Mouse (Mus musculus) left cerebral cortex, adult 8-10 months (tissue): ENCODE data around the gene Iffo2. TPM values are rescaled to one million over a fixed set of nuclear protein-coding genes. Genes with fewer than 3 reads are reported as not detected.

Experiments
- DNase-seq, 2 experiments: peaks; one replicate each; pipeline ENCODE4 v3.0.0; 2022; ENCODE audit warnings: low spot score in 2 of 2
- total RNA-seq, 4 experiments: library from RNA; stranded (reverse); gene quantifications; 2 replicates each; pipeline ENCODE4 v1.2.4; 2022

Iffo2 gene
- total RNA-seq, 4 experiments from 2014 or later = 18.1 to 19.8 (median 18.5) TPM

DNA sequence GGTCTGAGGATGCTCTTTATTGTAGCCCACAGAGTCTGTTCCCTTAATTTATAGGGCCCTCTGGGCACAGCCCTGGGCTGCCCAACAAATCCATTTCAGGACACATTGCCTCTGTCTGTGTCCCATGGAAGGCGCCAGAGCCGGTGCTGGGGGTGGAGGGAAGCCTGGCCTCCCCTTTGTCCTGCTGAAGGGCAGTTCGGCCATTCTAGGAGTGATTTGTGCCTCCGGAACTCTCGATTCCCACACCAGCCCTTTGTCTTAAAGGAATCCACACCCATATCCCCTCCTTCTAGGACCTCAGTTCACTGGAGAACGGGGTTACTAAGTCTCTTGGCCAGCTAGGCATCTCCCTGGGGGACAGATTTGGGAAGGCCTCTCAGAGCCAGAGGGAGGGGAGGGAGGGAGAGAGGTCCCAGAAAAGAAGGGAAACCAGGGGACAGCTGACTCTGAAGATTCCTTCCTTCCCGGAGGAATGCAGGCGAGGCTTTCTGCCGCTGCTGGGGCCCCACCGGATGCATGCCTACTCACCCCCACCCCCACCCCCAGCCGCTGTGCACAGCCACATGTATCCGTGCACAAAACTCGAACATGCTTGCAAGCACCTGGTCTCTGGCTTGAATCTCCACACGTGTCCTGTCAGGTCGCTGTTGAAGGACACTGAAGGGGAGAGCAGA is 50.5 kb downstream of the Iffo2 start:
- no peak for DNase-seq

GRCm38 (mm10) chr4:139581427-139582051 is 51.2 kb downstream of the Iffo2 start:
- no peak for DNase-seq

DNA sequence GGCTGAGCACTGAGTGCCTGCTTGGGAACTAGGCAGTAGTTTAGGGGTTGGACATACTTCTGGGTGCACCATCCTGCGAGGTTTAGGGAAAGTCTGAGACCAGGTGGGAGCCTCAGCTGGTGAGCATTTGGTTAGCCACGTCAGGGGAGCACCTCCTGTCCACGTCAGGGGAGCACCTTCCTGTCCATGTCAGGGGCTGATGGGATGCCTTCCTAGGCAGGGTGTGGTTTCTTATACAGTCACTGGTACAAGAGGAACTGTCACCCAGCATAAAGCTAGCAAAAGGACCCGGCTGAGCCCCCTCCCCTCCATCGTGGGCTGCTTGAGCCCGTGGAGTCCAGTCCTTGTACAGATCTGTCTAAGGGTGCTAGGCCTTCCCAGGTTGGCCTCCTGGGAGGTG is 52.0 kb downstream of the Iffo2 start:
- no peak for DNase-seq

- no peak for DNase-seq
These were observed 52.6 kb downstream of the Iffo2 start for GRCm38 (mm10) chr4:139582903-139583302.

GRCm38 (mm10) chr4:139583629-139584245 is 53.4 kb downstream of the Iffo2 start:
- DNase-seq = no peak

GRCm38 (mm10) chr4:139584704-139585103 is 54.4 kb downstream of the Iffo2 start:
- DNase-seq = no peak

DNA sequence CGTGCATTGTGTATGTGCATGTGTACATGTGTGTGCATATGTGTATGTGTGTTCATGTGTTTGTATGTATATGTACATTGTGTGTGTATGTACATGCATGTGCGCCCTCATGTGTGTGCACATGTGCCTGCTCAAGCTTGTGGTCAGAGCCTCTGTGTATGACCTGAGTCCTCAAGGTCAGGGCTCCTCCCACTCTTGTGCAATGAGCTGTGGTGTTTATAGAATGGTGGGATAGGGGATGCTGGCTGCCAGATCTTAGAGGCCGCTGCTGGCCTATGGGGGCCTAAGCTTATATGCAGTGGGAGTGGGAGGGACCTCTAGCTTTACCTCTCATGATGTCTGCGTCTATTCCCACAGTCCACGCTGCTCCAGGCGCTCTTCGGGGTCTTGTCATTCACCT is 55.4 kb downstream of the Iffo2 start:
- no peak for DNase-seq

DNA sequence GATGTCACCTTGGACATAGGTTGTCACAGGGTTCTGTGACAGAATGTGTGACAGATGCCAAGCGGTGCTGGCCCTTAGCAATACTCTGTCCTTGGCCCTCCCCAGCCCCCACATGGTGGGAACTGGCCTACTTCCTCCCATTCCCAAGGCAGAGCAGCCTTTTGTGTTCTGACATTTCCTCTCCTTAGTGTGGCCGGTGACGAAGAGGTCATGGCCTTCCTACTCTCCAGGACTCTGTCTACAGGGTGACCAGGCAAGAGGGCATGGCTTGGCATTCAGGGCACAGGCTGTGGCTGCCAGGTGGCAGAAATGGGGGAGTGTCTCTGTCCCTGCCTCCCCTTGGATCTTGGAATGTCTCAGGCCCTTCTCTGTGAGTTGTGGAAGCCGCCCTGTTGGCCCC is 57.0 kb downstream of the Iffo2 start:
- no peak for DNase-seq

- no peak for DNase-seq
These were observed 57.4 kb downstream of the Iffo2 start for GRCm38 (mm10) chr4:139587773-139588172.

- DNase-seq = no peak
These were observed 59.1 kb downstream of the Iffo2 start for GRCm38 (mm10) chr4:139589351-139590027.

- DNase-seq = no peak
These were observed 60.1 kb downstream of the Iffo2 start for GRCm38 (mm10) chr4:139590446-139590845.

DNA sequence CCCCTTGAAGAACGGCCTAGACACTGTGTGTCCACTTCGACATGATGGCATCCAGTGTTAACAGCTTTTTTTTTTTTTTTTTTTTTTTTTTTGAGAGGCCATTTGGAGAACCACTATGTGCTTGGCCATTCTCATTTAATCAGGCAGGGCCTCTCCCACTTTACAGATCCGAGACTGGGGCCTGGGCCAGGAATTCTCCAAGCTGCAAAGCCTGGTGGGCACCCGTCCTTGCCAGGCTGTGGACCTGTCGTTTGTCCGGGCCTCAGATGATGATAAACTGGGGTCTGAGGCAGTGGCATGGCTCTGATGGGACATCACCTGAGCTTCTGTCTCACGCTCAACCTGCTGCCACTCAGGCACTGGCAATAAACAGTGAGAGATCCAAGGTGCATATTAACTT is 62.5 kb downstream of the Iffo2 start:
- DNase-seq = no peak

DNA sequence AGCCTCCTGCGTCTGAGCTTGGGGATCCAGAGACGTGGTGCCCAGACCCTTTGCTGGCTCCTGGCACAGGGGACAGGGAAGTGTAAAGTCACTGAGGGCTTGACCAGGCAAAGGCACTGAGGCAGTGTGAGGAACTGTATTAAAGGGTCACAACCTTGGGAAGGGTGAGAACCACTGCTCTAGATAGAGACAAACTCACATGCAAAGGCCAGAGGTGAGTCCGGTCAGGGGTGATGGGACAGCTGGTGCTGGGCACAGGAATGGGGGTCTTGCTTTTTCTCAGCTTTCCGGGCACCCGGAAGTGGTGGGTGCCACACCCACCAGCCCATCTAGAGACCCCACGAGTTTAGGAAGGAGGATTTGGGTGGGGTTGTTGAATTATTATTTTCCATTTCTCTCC is 63.0 kb downstream of the Iffo2 start:
- no peak for DNase-seq

DNA sequence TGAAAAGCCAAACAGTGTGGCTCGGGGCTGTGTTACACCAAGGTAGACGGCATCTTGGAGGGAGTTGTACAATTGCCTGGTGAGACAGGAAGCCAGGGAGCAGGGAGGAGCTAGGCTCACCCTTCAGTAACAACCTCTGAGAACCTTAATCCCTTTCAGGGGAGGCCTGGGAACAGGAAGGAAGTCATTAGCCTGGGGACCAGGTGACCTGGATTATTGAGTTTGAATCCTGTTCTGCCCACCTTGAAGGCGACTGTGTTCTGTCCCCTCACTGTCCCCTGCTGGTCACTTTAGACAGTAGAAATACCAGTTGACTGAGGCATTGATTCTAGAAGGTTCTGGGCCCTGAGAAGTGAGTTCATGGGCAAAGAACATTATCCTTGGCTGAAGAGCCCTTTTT is 63.7 kb downstream of the Iffo2 start:
- DNase-seq = no peak

DNA sequence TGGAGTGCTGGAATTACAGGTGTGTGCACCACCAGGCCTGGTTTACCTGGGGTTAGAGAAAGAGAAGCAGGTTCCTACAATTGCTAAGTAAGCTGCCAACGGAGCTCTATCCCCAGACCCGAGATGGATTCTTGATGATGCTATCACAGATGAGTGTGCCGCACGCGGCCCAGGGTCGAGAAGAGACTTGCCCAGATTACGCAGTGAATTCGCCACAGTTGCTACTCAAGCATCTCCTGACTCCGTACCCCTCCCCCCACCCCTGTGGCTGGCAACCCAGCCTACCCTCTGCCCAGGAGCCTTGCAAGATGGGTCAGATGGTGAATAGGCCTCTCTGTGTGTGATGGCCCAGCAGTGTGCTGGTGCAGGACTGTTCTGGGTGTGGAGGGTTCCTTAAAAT is 66.4 kb downstream of the Iffo2 start:
- no peak for DNase-seq

DNA sequence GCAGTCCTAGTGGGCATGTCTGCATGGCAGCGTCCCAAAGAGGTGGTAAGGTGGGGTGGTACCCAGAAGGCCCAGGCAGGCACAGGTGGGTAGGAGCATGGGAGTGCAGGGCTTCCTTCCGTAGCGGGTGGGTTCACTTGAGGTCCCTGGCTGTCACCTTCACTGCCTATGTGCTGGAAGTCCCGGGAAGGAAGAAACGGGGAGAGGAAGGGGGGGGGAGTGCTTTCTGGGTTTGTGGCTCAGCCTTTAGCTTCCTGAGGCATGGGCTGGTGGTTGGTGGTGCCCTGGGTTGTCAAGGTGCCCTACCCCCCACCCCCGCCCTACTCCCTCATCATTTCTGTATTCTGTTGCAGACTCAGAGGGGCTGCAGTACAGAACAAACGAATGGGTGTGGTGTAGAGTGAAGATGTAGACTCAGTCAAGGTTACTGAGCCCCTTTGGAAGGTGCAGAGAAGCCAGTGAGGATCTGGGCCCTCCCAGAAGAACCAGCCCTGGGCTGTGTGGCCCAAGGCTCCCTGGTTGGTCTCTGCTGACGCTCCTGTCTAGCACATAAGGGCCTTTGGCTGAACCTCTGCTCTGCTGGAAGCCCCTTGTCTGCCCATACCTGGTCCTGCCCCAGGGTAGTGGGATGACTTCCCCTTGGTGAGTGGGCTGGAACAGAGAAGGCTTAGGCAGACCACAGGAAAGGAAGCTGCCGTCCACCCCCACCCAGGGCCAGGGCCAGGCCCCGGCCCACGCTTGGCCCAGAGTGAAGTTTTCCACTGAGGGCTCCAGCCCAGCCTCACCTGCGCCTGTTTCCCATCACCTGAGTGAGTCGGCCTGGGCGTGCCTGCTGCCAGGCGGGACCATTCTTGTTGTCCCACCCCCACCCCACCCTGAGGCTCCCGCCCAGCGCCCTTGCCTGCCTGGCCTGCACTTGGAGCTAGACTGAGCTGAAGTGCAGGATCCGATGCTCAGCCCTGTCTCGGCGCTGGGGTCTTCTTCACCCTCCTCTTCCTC is 67.2 kb downstream of the Iffo2 start:
- DNase-seq = no peak

- DNase-seq = no peak
These were observed 68.0 kb downstream of the Iffo2 start for GRCm38 (mm10) chr4:139598356-139598755.

- DNase-seq = peak in 1 of 2 experiments; percentile 57
These were observed 68.7 kb downstream of the Iffo2 start for GRCm38 (mm10) chr4:139598950-139599518.

DNA sequence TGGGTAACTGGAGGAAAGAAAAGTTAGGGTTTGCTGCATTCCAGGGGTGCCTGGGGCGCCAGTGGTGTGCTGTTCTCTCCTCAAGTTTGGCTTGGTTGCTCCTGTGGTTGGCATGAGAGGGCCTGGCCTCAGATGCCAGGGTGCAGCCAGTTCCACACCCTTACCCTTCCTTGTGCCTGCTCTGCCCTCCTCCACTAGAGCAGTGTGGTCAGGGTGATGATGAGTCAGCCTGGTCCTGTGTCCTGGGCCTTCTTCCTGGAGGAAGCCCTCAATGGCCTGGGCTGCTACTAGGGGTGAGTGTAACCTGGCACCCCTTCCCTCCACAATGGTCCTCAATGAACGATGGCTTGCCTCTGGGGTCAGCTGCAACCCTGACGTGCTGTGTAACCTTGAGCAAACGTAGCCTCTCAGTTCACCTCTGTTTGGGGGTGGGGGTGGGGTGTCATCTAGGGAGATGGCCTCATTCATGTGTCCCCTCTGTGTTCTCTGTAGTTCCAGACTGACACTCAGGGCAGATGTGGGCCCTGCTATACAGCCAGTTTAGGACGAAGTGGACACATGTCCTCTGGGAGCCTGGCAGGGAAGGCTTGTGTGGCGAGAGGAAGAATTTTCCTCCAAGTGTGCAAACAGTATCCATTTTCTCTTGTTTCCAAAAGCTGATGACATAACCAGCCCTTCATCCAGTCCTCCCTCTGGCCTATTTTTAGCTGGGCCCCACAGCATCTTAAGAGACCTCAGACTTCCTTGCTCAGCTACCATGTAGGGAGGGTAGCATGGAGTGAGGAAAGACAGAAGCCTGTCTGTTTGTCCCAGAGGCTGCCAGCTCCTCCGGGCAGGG is 71.4 kb downstream of the Iffo2 start:
- DNase-seq = no peak
